Mouse (Mus musculus) left cerebral cortex, postnatal 25 days (tissue): ENCODE measurements around the gene Laptm4a. TPM values are rescaled to one million over a fixed set of nuclear protein-coding genes. Genes with fewer than 3 reads are reported as not detected.
A peak's percentile ranks its signal among the peaks of the same experiment; 100 is the strongest.

Experiments
- DNase-seq, 2 experiments: peaks; one replicate each; pipeline ENCODE4 v3.0.0; 2022; ENCODE audit warnings: low spot score in 2 of 2, mixed read lengths in 1 of 2
- intact Hi-C: fragments of 180-260 bp; cut with DNase I; formaldehyde crosslinking; loops from one replicate; pipeline ENCODE4 v1.15.1; 2025
- total RNA-seq, 2 experiments: library from RNA; stranded (reverse); gene quantifications; 2 replicates each; pipeline ENCODE4 v1.2.3; 2021

The Laptm4a gene
- total RNA-seq, 2 experiments from 2014 or later, result 173 to 188 TPM

GRCm38 (mm10) chr12:8941699-8942392 lies 20.4 kb downstream of the Laptm4a start:
- intact Hi-C loops, result no loop called here
- no peak for DNase-seq

GRCm38 (mm10) chr12:8947163-8947562 lies 25.7 kb downstream of the Laptm4a start:
- intact Hi-C loops, result no loop called here

GRCm38 (mm10) chr12:8947714-8948464 lies 26.4 kb downstream of the Laptm4a start, which contains the start of gene Matn3:
Gene Matn3 (plus strand): TSS chr12:8947929.
- DNase-seq, result peak in 1 of 2 experiments; percentile 14
- intact Hi-C loops, result no loop called here

More at GRCm38 (mm10) chr12:8947163-8947562, 25.7 kb downstream of the Laptm4a start:
- peak in 1 of 2 experiments; percentile 36 for DNase-seq

GRCm38 (mm10) chr12:8953136-8953535 lies 31.7 kb downstream of the Laptm4a start:
- intact Hi-C loops, result no loop called here
- DNase-seq, result no peak

GRCm38 (mm10) chr12:8954161-8954561 lies 32.7 kb downstream of the Laptm4a start:
- DNase-seq, result no peak
- intact Hi-C loops, result no loop called here

GRCm38 (mm10) chr12:8961607-8962316 lies 40.3 kb downstream of the Laptm4a start:
- no peak for DNase-seq
- intact Hi-C loops, result no loop called here

- intact Hi-C loops, result no loop called here
- no peak for DNase-seq
Observed at GRCm38 (mm10) chr12:8969828-8970227, 48.4 kb downstream of the Laptm4a start.

- intact Hi-C loops, result loop anchor here (2.0 kb wide), 1 partner anchor 51 kb away; no protein-coding TSS in a partner anchor
- DNase-seq, result peak; percentile 90 to 95
Observed at GRCm38 (mm10) chr12:8973820-8974465, 52.5 kb downstream of the Laptm4a start, which contains the start of gene Wdr35. Gene Wdr35 (plus strand): TSS chr12:8973892.

GRCm38 (mm10) chr12:8975076-8975475 lies 53.6 kb downstream of the Laptm4a start:
- intact Hi-C loops, result loop anchor here (2.0 kb wide), 1 partner anchor 52 kb away; no protein-coding TSS in a partner anchor
- no peak for DNase-seq

Other genes with a start within 250 kb of the Laptm4a start
- gene Pum2, start 247.5 kb upstream of the Laptm4a start, total RNA-seq, result 100 to 1,000 TPM; 185 to 203 TPM
- 1 to 10 TPM; 1.3 to 1.6 TPM for gene Sdc1, start 150.3 kb upstream of the Laptm4a start, total RNA-seq
- gene Matn3, start 26.3 kb downstream of the Laptm4a start, total RNA-seq, result under 1 TPM; 0.11 to 0.18 TPM
- 10 to 100 TPM; 44.9 to 46.1 TPM for gene Wdr35, start 52.2 kb downstream of the Laptm4a start, total RNA-seq
- gene Ttc32, start 108.3 kb downstream of the Laptm4a start, total RNA-seq, result 1 to 10 TPM; 3.2 to 5.2 TPM